Mouse (Mus musculus) spleen, embryonic (tissue): Measurements from ENCODE around the gene Elmsan1.
"Not testable (repeated sequence)": the region's sequence is repeated elsewhere in the genome, so short reads cannot be mapped to it uniquely, and the experiment has no call there.

Source experiments
- CTCF ChIA-PET: fragments of 350-600 bp; sonication (Branson Sonifier 250); formaldehyde crosslinking; loops from one replicate; lab custom pipeline; 2022; lab: Charles Lee

Gene Elmsan1

GRCm38 (mm10) chr12:84218289-84219120 is at the start of gene Elmsan1:
TSS of gene Elmsan1 (minus strand) at chr12:84218881.
- CTCF ChIA-PET = interaction anchor here (0.6 to 1.5 kb wide), 4 partner anchors 12 to 31 kb away, joined by 3 to 7 read pairs (median 3); no protein-coding TSS in a partner anchor

- CTCF ChIA-PET = no interaction called here
Measured at GRCm38 (mm10) chr12:84267264-84267663, 48.6 kb upstream of the Elmsan1 start.

GRCm38 (mm10) chr12:84260363-84260762 is 41.7 kb upstream of the Elmsan1 start:
- CTCF ChIA-PET = interaction anchor here (0.6 to 0.8 kb wide), 2 partner anchors 41 to 272 kb away, joined by 3 to 5 read pairs; no protein-coding TSS in a partner anchor

DNA sequence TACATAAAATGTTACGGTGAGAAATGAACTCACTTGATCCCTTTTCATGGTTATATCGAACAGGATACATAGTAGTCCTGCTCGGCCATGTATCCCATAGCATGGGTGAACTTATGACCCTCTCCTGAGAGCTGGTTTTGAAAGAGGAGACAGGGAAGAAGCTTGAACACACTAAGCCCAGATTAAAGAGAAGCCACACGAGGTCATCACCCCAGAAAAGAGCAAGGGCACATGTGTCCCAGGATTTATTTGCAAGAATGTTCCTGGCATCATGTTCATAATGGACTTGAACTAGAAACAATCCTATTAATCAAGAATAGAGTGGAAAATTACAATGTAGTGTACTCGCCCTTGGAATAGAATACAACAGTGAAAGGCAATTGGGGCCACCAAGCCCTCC is 36.2 kb upstream of the Elmsan1 start:
- CTCF ChIA-PET = no interaction called here

DNA sequence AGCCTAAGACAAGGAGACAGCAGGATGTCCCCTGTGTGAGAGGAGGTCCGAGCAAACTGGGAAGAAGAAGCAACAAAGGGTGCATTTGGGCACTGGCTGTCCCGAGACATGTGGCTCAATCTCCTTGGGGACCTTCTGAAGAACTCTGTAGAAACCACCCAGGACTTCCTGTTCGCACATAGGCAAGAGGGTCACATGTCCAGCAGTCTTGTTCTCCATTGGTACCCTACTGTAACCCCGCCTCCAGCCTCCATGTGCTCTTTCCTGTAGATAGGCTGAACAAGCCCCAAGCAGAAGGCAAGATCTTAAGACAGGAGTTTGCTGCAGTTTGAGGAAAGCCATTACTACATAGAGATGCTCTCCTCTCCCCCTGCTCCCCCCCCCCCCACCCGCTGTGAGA is 34.1 kb upstream of the Elmsan1 start:
- CTCF ChIA-PET = no interaction called here

- CTCF ChIA-PET = interaction anchor here (0.6 to 1.1 kb wide), 5 partner anchors 25 to 747 kb away, joined by 3 to 7 read pairs (median 4); partner anchors contain the start of genes Elmsan1 and Ylpm1
Measured at GRCm38 (mm10) chr12:84249217-84249616, 30.5 kb upstream of the Elmsan1 start.

GRCm38 (mm10) chr12:84245683-84246082 is 27.0 kb upstream of the Elmsan1 start:
- CTCF ChIA-PET = interaction anchor here (0.5 to 0.6 kb wide), 3 partner anchors 26 to 323 kb away, joined by 3 to 6 read pairs (median 5); no protein-coding TSS in a partner anchor

DNA sequence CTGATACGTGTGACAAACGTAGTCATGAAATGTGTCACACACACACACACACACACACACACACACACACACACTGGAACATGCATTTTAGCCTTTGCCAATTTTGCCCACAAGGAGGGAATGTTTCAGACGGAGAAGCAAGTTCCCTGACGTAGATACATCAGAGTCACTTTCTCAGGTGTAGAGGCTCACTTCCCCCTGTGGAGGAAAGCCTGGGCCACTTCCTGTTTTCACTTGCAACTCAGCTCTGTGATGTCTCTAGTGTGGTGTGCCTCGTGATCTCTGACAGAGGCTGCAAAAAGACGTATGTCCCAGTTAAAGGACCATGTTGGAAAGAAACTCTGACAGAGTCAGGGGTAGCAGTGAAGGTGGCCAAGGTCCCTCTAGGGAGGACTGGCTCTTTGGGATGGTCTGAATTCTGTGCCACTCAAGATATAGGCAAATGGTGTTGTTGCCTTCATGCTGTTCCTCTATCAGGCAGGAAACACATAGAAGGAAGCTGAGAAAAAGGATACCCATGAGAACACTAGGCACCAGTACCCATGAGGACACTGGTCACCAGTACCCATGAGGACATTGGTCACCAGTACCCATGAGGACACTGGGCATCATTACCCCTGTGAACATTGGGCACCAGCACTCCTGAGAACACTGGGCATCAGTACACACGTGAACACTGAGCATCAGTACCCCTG is 24.5 kb upstream of the Elmsan1 start:
- CTCF ChIA-PET = interaction anchor here (0.6 to 1.6 kb wide), 4 partner anchors 23 to 95 kb away, joined by 3 to 6 read pairs (median 4); partner anchors contain the start of gene Elmsan1

- CTCF ChIA-PET = not testable (repeated sequence)
Measured at GRCm38 (mm10) chr12:84237036-84237435, 18.4 kb upstream of the Elmsan1 start.

DNA sequence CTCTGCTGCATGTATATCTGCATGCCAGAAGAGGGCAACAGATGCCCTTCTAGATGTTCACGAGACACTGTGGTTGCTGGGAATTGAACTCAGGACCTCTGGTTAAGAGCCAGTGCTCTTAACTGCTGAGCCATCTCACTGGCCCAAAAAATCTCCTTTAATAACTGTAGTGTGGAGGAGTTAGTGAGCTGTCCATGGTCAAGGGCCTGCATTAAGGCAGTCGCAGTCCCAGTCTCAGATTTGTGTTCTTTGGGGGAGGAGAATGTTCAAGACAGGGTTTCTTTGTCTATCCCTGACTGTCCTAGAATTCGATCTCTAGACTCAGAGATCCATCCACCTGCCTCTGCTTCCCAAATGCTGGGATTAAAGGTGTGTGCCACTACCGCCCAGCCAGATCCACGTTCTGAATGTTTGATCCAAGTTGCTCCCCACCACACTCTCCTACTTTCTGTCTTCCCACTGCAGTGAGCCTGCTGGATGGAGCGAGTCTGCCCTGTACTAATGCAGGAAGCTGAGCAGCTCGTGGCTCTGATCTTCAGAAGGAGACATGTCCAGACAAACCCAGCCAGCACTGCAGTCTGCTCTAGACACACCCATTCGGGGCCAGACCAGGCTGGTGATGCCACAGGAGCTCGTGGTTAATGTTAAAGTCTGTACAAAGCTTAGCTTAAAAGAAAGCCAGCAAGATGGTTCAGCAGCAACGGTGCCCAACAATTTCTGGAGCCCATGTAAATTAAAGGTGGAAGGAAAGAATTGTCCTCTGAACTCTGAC is 17.5 kb upstream of the Elmsan1 start:
- CTCF ChIA-PET = no interaction called here

DNA sequence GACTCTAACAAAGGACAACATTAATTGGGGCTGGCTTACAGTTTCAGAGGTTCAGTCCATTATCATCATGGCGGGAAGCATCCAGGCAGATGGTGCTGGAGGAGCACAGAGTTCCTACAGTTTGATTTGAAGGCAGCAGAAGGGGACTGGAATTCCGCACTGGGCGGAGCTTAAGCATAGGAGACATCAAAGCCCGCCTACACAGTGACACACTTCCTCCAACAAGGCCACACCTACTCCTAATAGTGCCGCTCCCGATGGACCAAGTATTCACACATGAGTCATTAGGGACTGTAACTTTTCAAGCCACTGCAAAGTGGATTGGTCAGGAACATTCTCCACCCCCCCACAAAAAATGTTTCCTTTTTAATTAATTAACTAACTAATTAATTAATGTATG is 16.9 kb upstream of the Elmsan1 start:
- CTCF ChIA-PET = interaction anchor here (0.7 kb wide), 1 partner anchor 24 kb away, joined by 3 read pairs; no protein-coding TSS in a partner anchor

DNA sequence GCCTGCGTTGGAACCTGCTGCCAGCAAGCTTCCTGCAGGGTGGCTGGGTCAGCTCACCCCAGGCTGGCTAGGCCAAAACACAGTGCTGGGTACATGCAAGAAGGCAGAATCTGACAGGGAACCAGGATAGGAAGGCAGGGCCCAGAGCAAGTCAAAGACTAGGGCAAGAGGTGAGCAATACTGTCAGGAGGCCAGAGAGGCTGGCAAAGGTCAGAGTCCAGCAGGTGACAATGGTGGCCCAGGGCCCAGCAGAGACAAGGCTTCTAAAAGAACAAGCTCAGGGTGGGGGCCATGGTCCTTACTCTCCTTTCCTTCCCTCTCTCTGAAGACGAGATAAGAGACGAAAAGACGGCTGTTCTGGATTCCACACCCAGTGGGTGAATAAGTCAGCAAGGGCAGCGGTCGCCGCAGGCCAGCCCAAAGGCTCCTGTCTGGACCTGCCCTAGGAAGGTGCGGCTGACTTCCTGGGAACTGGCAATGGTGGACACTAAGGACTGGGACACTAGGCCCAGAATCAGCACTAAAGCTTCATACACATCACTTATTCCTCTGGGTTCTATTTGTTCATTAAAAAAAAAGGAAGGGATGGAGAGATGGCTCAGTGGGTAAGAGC is 14.9 kb upstream of the Elmsan1 start:
- CTCF ChIA-PET = no interaction called here

GRCm38 (mm10) chr12:84226117-84226840 is 7.6 kb upstream of the Elmsan1 start:
- CTCF ChIA-PET = interaction anchor here (0.5 kb wide), 1 partner anchor 35 kb away, joined by 6 read pairs; no protein-coding TSS in a partner anchor

- CTCF ChIA-PET = interaction anchor here (0.6 to 0.8 kb wide), 4 partner anchors 13 to 236 kb away, joined by 3 to 5 read pairs (median 4); no protein-coding TSS in a partner anchor
Measured at GRCm38 (mm10) chr12:84222405-84222961, 3.8 kb upstream of the Elmsan1 start.

GRCm38 (mm10) chr12:84220951-84221891 is 2.5 kb upstream of the Elmsan1 start:
- CTCF ChIA-PET = interaction anchor here (0.7 to 1.5 kb wide), 4 partner anchors 12 to 130 kb away, joined by 3 to 10 read pairs (median 4); no protein-coding TSS in a partner anchor

DNA sequence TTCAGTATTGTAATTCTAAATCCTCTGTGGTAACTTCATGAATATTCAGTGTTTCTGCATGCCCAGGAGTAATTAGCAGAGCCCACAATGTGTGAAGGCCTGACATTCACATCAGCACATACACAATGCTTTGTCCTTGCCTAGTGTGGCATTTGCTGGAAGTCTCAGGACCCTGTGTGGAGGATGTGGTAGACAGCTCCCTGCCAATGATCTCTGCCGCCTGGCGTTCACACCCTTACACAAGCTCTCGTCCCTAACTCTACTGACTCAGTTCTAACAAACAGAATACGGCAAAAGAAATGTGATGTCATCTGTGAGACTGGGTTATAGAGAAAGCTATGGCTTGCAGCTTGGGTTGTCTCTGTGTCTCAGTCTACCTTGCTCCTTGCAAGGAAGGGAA is 1.8 kb upstream of the Elmsan1 start:
- CTCF ChIA-PET = interaction anchor here (1.2 to 1.5 kb wide), 3 partner anchors 18 to 27 kb away, joined by 3 to 6 read pairs (median 4); no protein-coding TSS in a partner anchor

- CTCF ChIA-PET = interaction anchor here (0.5 to 1.5 kb wide), 4 partner anchors 23 to 41 kb away, joined by 3 to 7 read pairs (median 6); no protein-coding TSS in a partner anchor
Measured at GRCm38 (mm10) chr12:84219121-84219561, 460 bp upstream of the Elmsan1 start.
